Mouse (Mus musculus): ENCODE data around the gene Eno3.

DNA sequence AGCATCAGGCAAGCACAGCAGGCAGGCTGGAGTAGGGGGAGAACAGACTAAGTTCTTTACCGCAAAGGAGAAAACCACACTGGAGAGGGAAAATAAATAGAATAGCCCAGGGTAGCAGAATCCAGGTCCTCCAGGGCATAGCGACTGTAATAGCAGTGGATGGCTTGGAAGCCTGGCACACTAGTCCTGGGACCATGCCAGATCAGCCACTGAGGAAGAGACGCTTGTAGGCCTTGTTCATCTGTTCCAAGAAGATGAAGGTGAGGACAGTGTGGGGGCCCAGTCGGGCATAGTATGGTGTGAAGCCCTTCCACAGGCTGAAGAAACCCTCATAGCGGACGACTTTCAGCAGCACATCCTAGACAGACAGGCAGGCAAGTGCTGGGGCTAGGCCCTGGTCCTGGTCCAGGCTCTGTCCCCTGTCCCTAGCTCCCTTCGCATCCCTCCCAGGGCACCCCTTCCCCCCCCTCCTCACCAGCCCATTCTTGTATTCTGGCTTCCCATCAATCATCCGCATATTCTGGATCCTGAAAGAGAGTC, 12.4 kb upstream of the Eno3 start:
- TF ChIP-seq CTCF (IDR thresholded peaks at IDR 0.05; ENCODE audit: low read depth, low read length) (no peak), POLR2A (IDR thresholded peaks at IDR 0.05; ENCODE audit: insufficient read depth, low read length) (no peak), EP300 (IDR thresholded peaks at IDR 0.05; ENCODE audit: insufficient read depth, low read depth, low read length) (no peak)
